Mouse (Mus musculus): ENCODE measurements around the gene Slc51a.

Gene Slc51a

GRCm38 (mm10) chr16:32487234-32488111 is at the start of gene Slc51a:
Gene Slc51a, minus strand, starts transcription at chr16:32487879.
- DNase-seq (ENCODE audit: low read depth, low spot score), result no peak

- DNase-seq (ENCODE audit: low read depth, low spot score), result peak; percentile 50
Measured at GRCm38 (mm10) chr16:32535157-32535751, 47.6 kb upstream of the Slc51a start.

GRCm38 (mm10) chr16:32532878-32533826 is 45.5 kb upstream of the Slc51a start:
- DNase-seq (ENCODE audit: low read depth, low spot score), result no peak

- peak; percentile 84 for DNase-seq (ENCODE audit: low read depth, low spot score)
Measured at GRCm38 (mm10) chr16:32526906-32527305, 39.2 kb upstream of the Slc51a start.

- peak; percentile 36 for DNase-seq (ENCODE audit: low read depth, low spot score)
Measured at GRCm38 (mm10) chr16:32524244-32524615, 36.6 kb upstream of the Slc51a start.

GRCm38 (mm10) chr16:32523462-32524243 is 36.0 kb upstream of the Slc51a start:
- DNase-seq (ENCODE audit: low read depth, low spot score), result peak; percentile 91

GRCm38 (mm10) chr16:32522578-32523194 is 35.0 kb upstream of the Slc51a start:
- peak; percentile 51 for DNase-seq (ENCODE audit: low read depth, low spot score)

- DNase-seq (ENCODE audit: low read depth, low spot score), result peak; percentile 33
Measured at GRCm38 (mm10) chr16:32520372-32520748, 32.7 kb upstream of the Slc51a start.

- no peak for DNase-seq (ENCODE audit: low read depth, low spot score)
Measured at GRCm38 (mm10) chr16:32519656-32520371, 32.1 kb upstream of the Slc51a start.

GRCm38 (mm10) chr16:32517785-32518481 is 30.3 kb upstream of the Slc51a start:
- DNase-seq (ENCODE audit: low read depth, low spot score), result no peak

- DNase-seq (ENCODE audit: low read depth, low spot score), result no peak
Measured at GRCm38 (mm10) chr16:32516006-32516962, 28.6 kb upstream of the Slc51a start.

GRCm38 (mm10) chr16:32513948-32514347 is 26.3 kb upstream of the Slc51a start:
- no peak for DNase-seq (ENCODE audit: low read depth, low spot score)

- DNase-seq (ENCODE audit: low read depth, low spot score), result no peak
Measured at GRCm38 (mm10) chr16:32513401-32513800, 25.7 kb upstream of the Slc51a start.

- no peak for DNase-seq (ENCODE audit: low read depth, low spot score)
Measured at GRCm38 (mm10) chr16:32512921-32513320, 25.2 kb upstream of the Slc51a start.

GRCm38 (mm10) chr16:32511827-32512490 is 24.3 kb upstream of the Slc51a start:
- no peak for DNase-seq (ENCODE audit: low read depth, low spot score)

- DNase-seq (ENCODE audit: low read depth, low spot score), result peak; percentile 34
Measured at GRCm38 (mm10) chr16:32511338-32511734, 23.7 kb upstream of the Slc51a start.

Measured in skeletal muscle tissue, adult 2 months (tissue).